Mouse (Mus musculus) frontal cortex, postnatal 25 days (tissue): ENCODE data around the gene Atp6v1fnb.

ENCODE experiments used
- DNase-seq, 2 experiments: peaks; one replicate each; pipeline ENCODE4 v3.0.0; 2022; ENCODE audit warnings: low spot score in 2 of 2

The Atp6v1fnb gene

DNA sequence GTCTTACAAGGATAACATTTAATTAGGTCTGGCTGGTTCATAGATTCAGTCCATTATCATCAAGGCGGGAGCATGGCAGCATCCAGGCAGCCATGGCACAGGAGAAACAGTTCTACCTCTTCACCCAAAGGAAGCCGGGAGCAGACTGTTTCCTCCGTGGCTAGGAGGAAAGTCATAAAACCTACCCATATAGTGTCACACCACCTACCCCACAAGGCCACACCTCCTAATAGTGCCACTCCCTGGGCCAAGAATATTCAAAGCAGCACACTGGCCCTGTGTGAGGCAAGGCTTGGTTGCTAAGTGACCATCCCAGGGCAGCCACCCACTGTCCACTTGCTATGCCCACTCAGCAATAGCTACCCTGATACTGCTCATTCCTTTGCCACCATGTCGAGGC lies at the start of gene Atp6v1fnb:
Gene Atp6v1fnb, plus strand, starts transcription at position 301 of the 400 bp plus-strand sequence.
- no peak for DNase-seq

DNA sequence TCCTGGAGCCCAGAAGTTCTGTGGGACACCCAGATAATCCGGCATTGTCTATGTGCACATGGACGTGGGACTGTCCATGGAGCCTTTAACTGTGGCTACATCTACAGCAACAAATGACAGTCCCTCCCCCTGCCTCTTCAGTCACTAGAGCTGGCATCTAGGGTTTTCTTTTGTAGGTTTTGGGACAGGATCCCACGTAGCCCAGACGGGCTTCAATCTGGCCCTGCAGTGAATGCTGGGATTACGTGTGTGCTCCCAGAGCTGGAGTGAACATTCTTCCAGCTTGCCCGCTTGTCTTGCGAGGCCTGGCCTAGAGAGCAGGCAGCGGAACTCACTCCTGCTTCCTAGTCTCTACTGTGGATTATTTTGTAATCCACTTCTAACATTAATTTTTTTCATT lies 46.1 kb upstream of the Atp6v1fnb start:
- DNase-seq = no peak

DNA sequence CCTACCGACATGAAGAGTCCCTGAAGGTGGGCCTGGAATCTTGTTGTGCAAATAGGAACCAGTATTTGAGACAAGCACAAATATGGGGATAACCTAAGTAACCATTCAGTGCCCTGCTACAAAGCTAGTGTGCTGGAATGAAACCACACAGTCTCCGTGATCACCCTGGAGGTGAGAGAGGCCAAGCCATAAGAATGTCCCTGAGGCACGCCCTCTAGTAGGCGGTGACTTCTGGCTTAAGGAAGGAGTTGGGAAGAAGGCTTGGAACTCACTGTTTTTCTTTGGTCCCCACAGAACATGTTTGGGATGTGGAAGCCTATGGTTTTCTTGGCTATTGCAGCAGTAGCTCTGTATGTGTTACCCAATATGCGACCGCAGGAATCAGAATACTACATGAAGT lies 44.9 kb upstream of the Atp6v1fnb start:
- no peak for DNase-seq

DNA sequence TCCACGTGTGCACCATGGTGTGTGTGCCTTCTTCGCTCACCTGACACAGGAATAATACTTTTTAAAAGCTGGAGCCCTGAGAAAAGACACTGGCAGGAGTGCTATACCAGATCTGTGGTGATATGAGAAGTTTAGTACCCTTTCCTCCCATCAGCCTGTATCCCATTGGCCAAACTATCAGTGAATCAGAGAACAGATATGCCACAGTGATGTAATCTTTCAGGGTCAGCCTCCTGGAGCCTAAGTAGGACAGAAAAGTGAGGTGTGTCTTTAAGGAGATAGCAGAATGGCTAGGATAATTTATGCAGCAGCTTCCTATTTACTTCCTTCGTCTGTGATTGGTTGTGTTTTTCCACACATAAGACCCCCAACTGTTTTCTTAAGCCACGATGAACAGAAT lies 43.1 kb upstream of the Atp6v1fnb start:
- DNase-seq = no peak

DNA sequence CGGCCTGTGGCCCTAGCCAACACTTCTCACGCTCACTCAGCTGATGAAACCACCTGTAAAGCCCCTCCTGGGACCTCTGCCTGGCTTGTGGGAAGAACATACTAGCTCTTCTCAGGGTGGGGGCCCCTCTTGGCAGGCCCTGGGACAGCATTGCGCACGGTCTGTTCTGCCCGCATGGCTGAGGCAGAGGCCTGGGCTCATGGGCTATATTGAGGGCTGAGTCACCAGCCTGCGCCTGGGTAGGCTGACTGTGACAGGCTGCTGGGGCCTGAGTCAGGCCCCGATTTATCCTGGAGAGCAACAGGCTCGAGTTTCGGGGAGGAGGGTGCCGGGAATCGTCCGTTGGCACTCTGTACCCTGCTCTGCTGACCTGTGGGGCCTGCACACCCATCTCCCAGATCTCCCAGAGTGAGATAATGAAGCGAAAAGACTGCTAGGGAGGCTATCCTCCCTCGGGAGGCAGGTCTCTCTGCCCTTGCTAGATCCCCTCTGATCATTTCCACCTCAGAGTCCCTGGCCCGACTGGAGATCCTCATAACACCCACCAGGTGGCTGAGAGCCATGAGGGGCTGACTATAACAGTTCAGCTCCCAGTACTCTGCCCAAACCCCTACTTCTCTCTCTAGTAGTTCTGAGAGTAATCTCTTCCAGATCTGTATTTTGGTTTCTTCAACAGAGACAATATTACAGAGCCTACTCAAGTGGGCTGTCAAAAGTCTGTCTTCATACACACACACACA lies 40.4 kb upstream of the Atp6v1fnb start:
- DNase-seq = no peak

DNA sequence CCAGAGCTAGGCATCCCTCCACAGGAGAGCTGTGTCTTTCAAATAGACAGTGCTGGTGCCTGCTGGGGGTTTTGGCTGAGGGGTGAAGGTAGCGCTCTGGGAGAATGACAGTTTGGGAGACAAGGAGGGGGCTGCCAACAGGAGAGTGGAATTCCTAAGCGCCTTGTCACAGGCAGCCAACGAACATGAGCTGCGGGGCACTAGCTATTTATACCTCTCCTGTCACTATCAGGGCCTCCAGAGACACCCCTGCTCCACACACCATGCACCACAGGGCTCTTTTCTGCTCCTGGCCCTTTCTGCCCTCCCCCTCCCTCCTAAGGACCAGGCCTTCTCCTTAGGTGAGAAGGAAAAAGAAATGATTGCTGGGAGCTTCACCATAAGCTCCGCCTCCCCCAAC lies 39.8 kb upstream of the Atp6v1fnb start:
- DNase-seq = no peak

DNA sequence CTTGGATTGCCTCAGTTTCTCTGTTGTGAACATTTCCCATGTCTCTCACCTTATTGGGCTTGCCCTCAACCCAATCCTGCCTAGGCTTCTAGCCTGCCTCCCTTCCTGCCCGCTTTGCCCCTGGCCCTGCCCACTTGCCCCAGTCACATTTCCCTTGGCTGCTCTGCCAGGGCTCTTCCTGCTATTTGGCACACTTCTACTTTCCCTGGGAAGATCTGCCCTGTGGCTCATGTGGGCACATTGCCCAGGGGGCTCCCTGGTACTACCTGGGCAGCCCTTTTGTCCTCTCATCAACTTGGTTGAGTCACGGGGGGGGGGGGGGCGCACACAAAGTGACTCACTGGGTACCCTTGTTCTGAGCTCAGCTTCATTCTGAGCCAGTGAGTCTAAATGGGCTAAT lies 39.1 kb upstream of the Atp6v1fnb start:
- DNase-seq = no peak

DNA sequence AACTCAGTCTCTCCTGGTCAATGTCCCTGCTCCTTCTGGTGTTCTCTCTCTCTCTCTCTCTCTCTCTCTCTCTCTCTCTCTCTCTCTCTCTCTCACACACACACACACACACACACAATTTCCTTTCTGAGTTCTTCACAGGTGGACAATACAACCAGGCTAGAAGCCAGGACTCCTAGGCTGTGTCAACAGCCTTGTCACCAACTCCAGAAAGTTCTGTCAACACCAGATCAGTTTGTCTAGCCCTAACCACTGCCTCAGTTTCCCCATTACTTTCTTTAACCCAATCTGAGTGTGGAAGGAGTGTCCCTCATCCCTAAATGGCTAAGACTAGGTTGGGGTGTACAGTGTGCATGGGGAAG lies 38.6 kb upstream of the Atp6v1fnb start:
- no peak for DNase-seq

DNA sequence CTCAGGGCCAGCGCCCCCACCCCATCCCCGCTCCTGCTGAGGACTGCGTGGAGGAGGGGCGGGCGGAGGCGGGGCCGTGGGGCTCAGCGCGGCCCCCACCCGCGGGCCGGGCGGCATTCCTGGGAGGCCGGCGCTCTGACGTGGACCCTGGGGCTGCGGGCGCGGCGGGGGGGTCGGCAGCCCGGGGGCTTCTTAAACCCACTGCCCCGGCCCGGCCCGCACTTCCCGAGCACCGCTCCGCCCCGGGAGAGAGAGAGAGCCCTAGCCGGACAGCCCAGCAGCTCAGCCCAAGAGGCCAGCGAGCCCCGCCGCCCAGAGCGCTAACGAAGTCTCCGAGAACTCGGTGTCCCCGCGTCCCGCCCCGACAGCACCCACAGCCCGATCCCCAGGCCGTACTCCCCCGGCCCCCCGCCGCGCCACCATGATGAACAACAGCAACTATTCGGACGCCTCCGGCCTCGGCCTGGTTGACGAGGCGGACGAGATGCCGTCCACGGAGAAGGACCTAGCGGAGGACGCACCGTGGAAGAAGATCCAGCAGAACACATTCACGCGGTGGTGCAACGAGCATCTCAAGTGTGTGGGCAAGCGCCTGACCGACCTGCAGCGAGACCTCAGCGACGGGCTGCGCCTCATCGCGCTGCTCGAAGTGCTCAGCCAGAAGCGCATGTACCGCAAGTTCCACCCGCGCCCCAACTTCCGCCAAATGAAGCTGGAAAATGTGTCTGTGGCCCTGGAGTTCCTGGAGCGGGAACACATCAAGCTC lies 38.0 kb upstream of the Atp6v1fnb start, which contains the start of gene Flnc:
Gene Flnc, plus strand, starts transcription at position 219 of the 766 bp plus-strand sequence.
- no peak for DNase-seq

DNA sequence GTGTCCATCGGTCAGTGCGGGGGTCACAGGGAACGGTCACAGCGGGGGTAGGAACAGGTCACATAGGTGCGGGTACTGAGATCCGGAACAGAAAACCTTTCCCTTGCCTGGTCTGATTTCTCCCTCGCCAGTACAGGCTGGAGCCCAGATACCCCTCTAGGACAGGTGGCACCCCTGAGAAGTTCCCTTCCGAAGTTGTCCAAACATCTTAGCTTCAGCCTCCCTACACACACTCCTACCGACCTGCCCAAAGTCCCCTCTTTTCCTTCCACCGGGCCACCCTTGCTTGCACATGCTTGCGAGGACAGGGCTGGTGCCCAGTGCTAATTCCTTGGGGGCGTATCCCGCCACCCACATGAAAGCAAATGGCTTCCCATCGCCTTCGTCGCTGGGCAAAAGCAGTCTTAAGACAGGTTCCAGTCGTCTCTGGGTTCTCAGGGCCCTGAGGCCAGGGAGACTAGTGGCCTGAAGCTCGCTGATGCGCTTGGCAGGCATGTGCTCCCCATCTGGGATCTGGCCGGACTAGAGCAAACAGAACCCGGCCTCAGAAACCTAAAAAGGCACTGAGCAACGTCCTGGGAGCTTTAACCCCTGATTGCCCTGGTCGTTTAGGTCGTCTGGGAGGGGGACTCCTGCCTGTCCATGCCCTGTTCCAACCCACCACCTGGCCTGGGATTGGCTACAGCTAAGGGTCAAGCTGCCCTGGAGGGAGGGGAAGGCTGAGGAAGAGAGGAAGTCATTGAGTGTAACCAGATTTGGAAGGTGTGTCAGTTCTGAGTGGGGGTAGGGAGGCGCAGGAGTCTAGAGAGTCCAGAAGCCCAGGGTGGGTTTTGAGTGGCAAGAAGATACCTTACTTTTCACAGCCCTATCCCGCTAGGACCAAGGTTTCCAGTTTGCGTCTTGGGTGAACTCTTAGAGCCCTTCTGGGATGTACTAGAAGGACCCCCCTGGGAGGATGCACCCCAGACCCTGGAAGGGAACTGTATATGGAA lies 37.1 kb upstream of the Atp6v1fnb start:
- DNase-seq = no peak

DNA sequence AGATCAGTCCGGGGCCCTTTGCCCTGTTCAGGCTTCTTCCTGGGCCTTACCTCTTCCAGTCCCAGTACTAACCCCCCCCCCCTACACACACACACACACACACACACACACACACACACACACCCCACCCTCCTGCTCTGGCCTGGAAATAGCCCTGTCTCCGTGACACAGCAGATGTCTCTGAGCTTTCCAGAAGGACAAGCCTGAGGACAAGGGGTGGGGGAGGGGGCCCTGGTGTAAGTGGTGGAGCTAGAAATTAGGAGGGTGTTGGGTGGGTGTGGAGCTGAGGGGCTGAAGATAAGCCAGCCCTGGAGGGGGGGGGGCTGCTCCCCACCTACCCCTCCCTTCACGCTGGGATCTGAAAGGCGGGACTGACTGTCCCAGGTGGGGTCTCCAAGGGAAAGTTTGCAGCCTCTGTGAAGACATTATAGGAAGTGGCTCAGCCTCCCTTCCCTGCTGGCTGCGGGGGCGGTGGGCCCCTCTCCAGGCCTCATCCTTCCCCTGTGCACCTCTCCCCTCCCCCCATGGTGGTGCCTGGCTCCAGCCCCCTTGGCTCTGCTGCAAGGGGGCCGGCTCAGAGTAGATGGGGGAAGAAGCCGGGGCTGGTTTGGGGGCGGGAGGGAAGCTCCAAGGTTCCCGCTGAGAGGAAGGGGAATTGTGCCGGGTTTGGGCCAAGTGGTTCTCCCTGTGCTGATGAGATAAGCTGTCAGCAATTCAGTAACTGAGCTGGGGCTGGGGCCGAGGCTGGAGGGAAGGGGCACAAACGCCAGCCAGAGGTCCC lies 36.1 kb upstream of the Atp6v1fnb start:
- DNase-seq = no peak

DNA sequence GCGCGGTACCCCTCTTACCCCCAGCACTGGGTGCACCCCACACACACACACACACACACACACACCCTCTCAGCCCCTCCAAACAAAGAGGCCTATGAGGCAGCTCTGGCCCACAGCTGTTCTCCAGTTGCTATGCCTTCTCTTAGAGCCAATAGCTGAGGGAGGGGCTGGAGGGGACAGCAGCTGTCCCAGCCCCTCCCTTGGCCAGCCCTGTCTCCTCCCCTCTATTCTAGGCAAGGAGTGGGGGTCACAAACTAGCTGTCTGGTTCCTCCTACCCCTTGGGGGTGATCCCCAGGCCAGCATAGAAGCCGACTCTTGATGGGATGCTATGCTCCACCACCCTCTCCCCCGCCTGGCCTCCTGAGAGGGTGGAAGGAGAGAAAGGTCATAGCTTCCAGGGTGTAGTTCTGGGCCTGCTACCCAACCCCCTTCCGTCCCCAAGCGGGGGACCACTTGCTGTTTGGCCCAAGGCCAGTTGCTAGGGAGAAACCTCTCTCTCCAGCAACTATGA lies 35.2 kb upstream of the Atp6v1fnb start:
- DNase-seq = no peak

DNA sequence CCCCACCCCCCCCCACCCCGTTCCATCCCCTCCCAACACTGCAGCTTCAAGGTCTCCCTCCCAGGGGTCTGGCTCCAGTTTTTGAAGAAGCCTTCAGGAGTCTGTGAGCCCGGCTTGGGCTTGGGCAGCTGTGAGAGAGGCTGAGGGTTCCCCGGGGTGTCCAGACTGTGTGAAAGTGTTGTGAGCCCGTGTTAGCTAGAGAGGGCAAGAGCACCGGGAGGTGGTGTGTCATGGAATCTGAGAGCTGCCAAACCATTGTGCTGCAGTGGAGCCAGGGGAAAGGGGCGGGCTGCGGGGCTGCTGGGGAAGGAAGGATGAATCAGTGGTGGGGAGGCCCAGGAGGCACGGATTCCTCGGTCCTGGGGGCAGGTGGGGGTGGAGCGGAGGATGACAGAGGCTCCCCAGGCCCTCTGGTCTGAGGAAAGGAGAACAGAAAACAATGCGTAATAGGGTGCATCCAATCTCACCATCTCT lies 34.7 kb upstream of the Atp6v1fnb start:
- no peak for DNase-seq

DNA sequence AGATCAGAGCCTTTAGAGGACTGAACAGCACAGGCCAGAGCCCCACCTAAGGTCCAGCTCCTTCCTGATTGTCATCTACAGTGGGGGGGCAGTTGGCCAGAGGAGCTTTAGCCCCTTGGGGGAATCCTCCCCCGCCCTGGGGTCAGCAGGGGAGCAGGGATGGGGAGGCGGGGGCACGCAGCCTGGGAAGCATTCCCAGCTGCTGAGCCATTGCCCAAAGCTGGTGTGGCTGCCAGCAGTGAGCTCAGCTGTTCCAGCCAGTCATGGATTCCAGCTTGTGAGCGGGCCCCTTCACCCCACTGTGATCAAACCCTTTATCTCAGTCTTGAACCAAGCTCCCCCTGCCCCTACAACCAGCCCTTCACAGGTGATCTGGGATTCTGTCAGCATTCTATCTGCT lies 32.0 kb upstream of the Atp6v1fnb start:
- no peak for DNase-seq

DNA sequence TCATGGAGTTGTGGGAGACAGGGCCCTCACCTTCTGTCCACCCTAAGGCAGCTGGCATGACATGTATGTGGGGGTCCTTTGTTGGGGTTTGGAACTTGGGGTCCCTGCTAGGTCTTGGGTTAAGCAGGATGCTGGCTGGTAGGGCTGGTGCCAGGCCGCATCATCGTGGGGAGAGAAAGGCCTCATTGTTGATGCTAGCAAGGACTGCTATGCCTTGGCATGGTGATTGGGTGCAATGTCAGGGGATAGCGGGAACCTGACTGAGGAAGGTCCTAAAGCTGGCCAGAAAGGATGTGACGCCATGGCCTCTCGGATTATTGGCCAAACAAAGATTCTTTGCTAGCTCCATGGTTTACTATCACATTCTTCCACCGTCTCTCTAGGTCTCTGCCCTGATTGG lies 31.4 kb upstream of the Atp6v1fnb start:
- DNase-seq = no peak

DNA sequence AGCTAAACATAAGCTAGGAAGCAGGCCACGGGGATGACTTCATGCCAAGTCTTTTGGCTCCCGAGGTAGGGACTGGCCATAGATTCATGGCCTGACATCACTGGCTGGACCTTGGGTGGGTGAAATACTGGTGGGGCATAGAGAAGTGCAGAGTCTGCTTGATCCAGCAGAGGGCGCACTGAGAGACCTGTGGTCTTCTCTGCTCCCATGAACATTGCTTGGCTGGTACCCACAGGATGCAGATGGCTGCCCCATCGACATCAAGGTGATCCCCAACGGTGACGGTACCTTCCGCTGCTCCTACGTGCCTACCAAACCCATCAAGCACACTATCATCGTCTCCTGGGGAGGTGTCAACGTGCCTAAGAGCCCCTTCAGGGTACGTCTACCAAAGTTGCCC lies 26.5 kb upstream of the Atp6v1fnb start:
- no peak for DNase-seq

DNA sequence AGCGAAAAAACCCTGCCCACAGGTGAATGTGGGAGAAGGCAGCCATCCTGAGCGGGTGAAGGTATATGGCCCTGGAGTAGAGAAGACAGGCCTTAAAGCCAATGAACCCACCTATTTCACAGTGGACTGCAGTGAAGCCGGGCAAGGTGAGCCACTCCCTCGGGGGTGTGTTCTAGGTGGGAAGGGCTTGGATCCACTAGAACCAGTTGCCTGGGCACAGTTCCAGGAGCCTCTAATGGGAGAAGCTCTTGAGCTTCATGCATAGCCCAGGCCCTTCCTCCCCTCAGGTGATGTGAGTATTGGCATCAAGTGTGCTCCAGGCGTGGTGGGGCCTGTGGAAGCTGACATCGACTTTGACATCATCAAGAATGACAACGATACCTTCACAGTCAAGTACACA lies 25.9 kb upstream of the Atp6v1fnb start:
- no peak for DNase-seq

DNA sequence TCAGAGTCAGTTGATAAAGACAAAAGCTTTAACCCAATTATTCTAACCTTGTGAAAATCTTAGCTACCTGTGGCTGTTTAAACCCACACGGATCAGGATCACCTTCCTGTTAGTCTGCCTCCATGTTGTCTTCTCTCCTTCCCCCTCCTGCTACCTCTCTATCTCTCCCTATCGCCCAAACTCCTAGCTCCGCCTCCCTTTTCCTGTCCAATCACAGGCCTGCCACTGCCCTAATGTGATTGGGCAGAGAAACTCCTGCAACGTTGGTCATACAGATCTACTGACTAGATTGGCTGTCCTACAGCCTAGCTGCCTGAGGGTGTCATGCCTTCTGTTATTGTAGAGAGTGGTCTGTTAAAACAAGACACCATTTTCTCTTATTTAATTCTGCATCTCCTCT lies 21.4 kb upstream of the Atp6v1fnb start:
- DNase-seq = no peak

DNA sequence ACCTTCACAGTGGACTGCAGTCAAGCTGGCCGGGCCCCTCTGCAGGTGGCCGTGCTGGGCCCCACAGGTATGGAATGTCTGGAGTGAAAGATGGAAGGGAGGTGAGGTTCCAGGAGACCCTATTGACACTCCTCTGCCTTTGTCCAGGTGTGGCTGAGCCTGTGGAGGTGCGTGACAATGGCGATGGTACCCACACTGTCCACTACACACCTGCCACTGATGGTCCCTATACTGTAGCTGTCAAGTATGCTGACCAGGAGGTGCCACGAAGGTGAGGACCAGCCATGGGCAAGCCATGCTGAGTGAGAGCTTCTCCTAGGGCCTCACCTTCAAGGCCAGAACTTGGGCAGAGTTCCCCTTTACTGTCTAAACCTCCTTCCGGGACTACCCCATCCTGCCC lies 20.6 kb upstream of the Atp6v1fnb start:
- no peak for DNase-seq

DNA sequence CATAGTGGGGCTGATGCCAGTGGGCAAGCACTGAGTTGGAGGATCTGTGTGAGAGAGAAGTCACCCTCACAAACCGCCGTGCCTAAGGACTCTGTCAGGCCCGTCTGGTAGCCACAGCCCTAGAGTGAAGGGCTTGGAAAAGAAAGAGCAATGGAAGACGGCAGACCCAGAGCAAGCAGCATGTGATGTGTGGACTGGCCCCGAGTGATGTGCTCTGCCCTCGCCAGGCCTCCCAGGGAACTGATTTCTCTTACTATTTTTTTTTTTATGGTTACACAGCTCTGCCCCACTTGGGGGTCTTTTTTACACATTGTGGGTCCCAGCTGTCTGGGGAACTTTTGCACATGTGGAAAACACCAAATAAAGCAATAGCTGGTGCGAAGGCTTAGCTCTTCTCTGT lies 9.7 kb upstream of the Atp6v1fnb start:
- no peak for DNase-seq

DNA sequence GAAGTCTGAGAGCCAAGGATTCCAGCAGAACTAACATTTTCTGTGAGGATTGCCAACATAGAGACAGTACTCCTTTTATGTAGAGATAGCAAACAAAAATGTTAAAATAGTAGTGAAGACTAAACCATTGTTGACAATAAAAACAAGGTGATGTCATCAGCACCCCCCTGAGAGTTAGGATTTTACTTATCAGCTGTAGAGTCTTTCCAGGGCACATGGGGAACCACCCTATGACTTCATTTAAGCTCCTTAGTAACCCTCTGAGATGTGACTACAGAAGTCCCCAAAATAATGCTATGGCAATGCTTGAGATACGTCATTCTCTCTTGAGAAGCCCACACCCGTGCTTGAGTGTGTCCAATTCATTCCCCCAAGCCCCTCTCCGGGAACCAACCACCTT lies 7.8 kb upstream of the Atp6v1fnb start:
- no peak for DNase-seq
